In the genomic region with DNA sequence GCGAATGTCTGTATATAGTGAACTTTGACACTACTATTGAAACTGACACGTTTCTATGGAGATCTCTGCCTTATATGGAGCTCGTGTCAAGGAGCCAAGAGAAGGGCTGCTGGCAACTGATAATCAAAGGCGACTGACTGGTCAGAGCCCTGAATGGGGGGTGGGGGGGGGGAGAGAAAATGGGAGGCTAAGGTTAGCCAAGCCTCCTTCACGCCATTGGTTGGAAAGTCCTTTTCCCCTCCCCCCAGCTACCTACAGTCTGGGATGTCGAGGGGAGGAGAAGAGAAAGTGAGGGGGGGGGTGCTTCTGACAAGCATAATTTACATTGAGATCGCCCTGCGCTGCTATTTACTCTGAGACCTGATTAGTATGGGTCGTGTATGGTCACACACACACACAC, we compare ENCODE assay signal across 8 mouse cellular contexts. TPM values are rescaled to one million over a fixed set of nuclear protein-coding genes. Genes with fewer than 3 reads are reported as not detected.
DNase-seq lines count a peak whose midpoint lies in the region; ATAC-seq and TF ChIP-seq lines count a peak whose summit lies in the region.

No protein-coding gene starts in this region.

- H3K4me3 ChIP-seq in layer of hippocampus, adult 2 months: peak overlapping the region; percentile 85
- H3K4me3 ChIP-seq in forebrain, embryonic 11.5 days (ENCODE audit: low read depth, low read length): peak overlapping the region; percentile 89
- H3K4me3 ChIP-seq in midbrain, embryonic 12.5 days: peak overlapping the region; percentile 93

- 0 out of 2 replicates have a peak overlapping the region, but pooled peaks have one; percentile 12 for H3K9ac ChIP-seq in forebrain, embryonic 11.5 days (ENCODE audit: low read length)
- peak overlapping the region; percentile 100 for H3K9ac ChIP-seq in midbrain, embryonic 12.5 days (replicated peaks)

- WGBS in forebrain, embryonic 11.5 days: 0% methylated on average over 8 of the region's 9 CpGs
- WGBS in midbrain, embryonic 12.5 days: under 1% methylated on average over 9 of the region's 9 CpGs

- TF ChIP-seq CTCF in layer of hippocampus, adult 2 months (conservative IDR thresholded peaks at IDR 0.05): no peak
- no peak for TF ChIP-seq CTCF in brain, embryonic 14.5 days (IDR thresholded peaks at IDR 0.05; ENCODE audit: borderline replicate concordance, extremely low read depth, insufficient read depth, insufficient read length)

- TF ChIP-seq POLR2A in brain, embryonic 14.5 days (IDR thresholded peaks at IDR 0.05; ENCODE audit: borderline replicate concordance, extremely low read depth, insufficient read depth, insufficient read length, poor library complexity, severe bottlenecking): no peak

- peaks cover 7% of the 10 kb centered on the region for H3K27me3 ChIP-seq in forebrain, embryonic 11.5 days (ENCODE audit: control insufficient read depth, insufficient read depth, low read length)
- peaks cover under 1% of the 10 kb centered on the region; the same call in 1 of the 2 replicates for H3K27me3 ChIP-seq in midbrain, embryonic 12.5 days

- peak in 1 of 2 experiments; percentile 63 for DNase-seq in layer of hippocampus, adult 2 months (ENCODE audit: low spot score in 2 of 2)
- no peak for DNase-seq in layer of hippocampus, adult 9-10 months (ENCODE audit: low spot score)
- DNase-seq in brain, embryonic 14.5 days (ENCODE audit: low read depth): peak; percentile 99
- DNase-seq in forebrain, embryonic 11.5 days (ENCODE audit: low spot score): peak; percentile 90
- DNase-seq in kidney, postnatal 4 days: peak; percentile 55 to 66
- no peak for DNase-seq in testis, postnatal 14 days (ENCODE audit: low spot score)
- DNase-seq in urinary bladder, postnatal 10 days (ENCODE audit: low spot score): no peak

- peak; percentile 63 for ATAC-seq in forebrain, embryonic 11.5 days (replicated peaks; ENCODE audit: low FRiP score)
- peak; percentile 63 for ATAC-seq in midbrain, embryonic 12.5 days (ENCODE audit: low FRiP score, low read depth)

- H3K9me3 ChIP-seq in forebrain, embryonic 11.5 days (ENCODE audit: control insufficient read depth, low read length): no peaks in the 10 kb centered on the region
- no peaks in the 10 kb centered on the region for H3K9me3 ChIP-seq in midbrain, embryonic 12.5 days

- H3K4me2 ChIP-seq in forebrain, embryonic 11.5 days (ENCODE audit: low read depth, low read length, severe bottlenecking): peak overlapping the region; percentile 48; the same call in 1 of the 2 replicates
- H3K4me2 ChIP-seq in midbrain, embryonic 12.5 days (replicated peaks): peak overlapping the region; percentile 77

- H3K27ac ChIP-seq in layer of hippocampus, adult 2 months: peak overlapping the region; percentile 97
- H3K27ac ChIP-seq in forebrain, embryonic 11.5 days (ENCODE audit: low read depth, low read length): peak overlapping the region; percentile 100
- peak overlapping the region; percentile 100 for H3K27ac ChIP-seq in midbrain, embryonic 12.5 days (replicated peaks)

- H3K4me1 ChIP-seq in forebrain, embryonic 11.5 days (replicated peaks; ENCODE audit: control insufficient read depth, insufficient read depth, low read length): peaks cover 5% of the 10 kb centered on the region; the same call in 1 of the 2 replicates
- H3K4me1 ChIP-seq in midbrain, embryonic 12.5 days: peaks cover 13% of the 10 kb centered on the region

- H3K36me3 ChIP-seq in forebrain, embryonic 11.5 days (ENCODE audit: control insufficient read depth, insufficient read depth, low read length): no peaks in the 10 kb centered on the region; the same call in 1 of the 2 replicates
- peaks cover under 1% of the 10 kb centered on the region for H3K36me3 ChIP-seq in midbrain, embryonic 12.5 days

RNA-seq across cellular contexts. Expression of gene Nr2f1, which starts 0.8 kb away (rescaled TPM):
- total RNA-seq in layer of hippocampus, adult 2 months (2021): 10 to 100 TPM; 89.4 to 98.1 TPM
- 465 and 624 TPM in 2 replicates for polyA plus RNA-seq in brain, embryonic 14.5 days (2012; rRNA removed)
- polyA plus RNA-seq in forebrain, embryonic 11.5 days (2014; fragmentation: Nextera tagmentation; extraction: Ambion mirVana): 110 and 122 TPM in 2 replicates
- polyA plus RNA-seq in midbrain, embryonic 12.5 days (2016; fragmentation: Nextera tagmentation; extraction: Ambion mirVana): 62.3 and 84.1 TPM in 2 replicates

Comparison
In these comparisons a context has a peak if more than half of its experiments do, and no peak if none do; other contexts are left out.
1. DNase-seq: peak in brain, embryonic 14.5 days (single experiment), forebrain, embryonic 11.5 days (single experiment) and kidney, postnatal 4 days (2 of 2); none in layer of hippocampus, adult 9-10 months (single experiment), testis, postnatal 14 days (single experiment) and urinary bladder, postnatal 10 days (single experiment).
2. Peak in every context shown above with its lines, with median percentiles within 50 percentile points of each other: H3K27ac ChIP-seq and H3K4me3 ChIP-seq.